Mouse (Mus musculus): ENCODE results near the gene Zfp507. TPM values are rescaled to one million over a fixed set of nuclear protein-coding genes. Genes with fewer than 3 reads are reported as not detected.
A peak's percentile ranks its signal among the peaks of the same experiment; 100 is the strongest.

The Zfp507 gene
- polyA plus RNA-seq (2015; fragmentation: Nextera tagmentation; extraction: Ambion mirVana), result 11.8 and 12.0 TPM in 2 replicates

- peak within 1 kb of the TSS; percentile 92 for H3K27ac ChIP-seq (ENCODE audit: low read depth, low read length)
- ATAC-seq, result peak; percentile 97
- WGBS, result 23% methylated on average over 24 of the region's 26 CpGs
- H3K36me3 ChIP-seq (ENCODE audit: control insufficient read depth, insufficient read depth, low read length), result peaks cover 14% of the 10 kb centered on the region
- no peaks in the 10 kb centered on the region for H3K9me3 ChIP-seq (ENCODE audit: control insufficient read depth, low read length)
- peak within 1 kb of the TSS; percentile 76 for H3K4me2 ChIP-seq (ENCODE audit: low read length)
- no peaks in the 10 kb centered on the region for H3K27me3 ChIP-seq (replicated peaks; ENCODE audit: control insufficient read depth, insufficient read depth, low read length)
- peak within 1 kb of the TSS; percentile 97 for H3K9ac ChIP-seq (ENCODE audit: low read depth, low read length)
- peak within 1 kb of the TSS; percentile 56 for H3K4me3 ChIP-seq (ENCODE audit: low read length)
- H3K4me1 ChIP-seq (ENCODE audit: control insufficient read depth, insufficient read depth, low read depth, low read length), result peaks cover 12% of the 10 kb centered on the region
Observed at GRCm38 (mm10) chr7:35802906-35803595, at the start of gene Zfp507. TSS of gene Zfp507 (minus strand) at chr7:35803003.

GRCm38 (mm10) chr7:35850426-35850825 lies 47.6 kb upstream of the Zfp507 start:
- H3K27ac ChIP-seq (ENCODE audit: low read depth, low read length), result no peak overlapping the region
- H3K9me3 ChIP-seq (ENCODE audit: control insufficient read depth, low read length), result no peaks in the 10 kb centered on the region
- H3K36me3 ChIP-seq (ENCODE audit: control insufficient read depth, insufficient read depth, low read length), result no peaks in the 10 kb centered on the region
- no peak for ATAC-seq
- no peak overlapping the region for H3K4me2 ChIP-seq (ENCODE audit: low read length)
- H3K27me3 ChIP-seq (replicated peaks; ENCODE audit: control insufficient read depth, insufficient read depth, low read length), result no peaks in the 10 kb centered on the region
- no peak overlapping the region for H3K9ac ChIP-seq (ENCODE audit: low read depth, low read length)
- no peaks in the 10 kb centered on the region for H3K4me1 ChIP-seq (ENCODE audit: control insufficient read depth, insufficient read depth, low read depth, low read length)
- WGBS, result 66% methylated on average over 5 of the region's 5 CpGs
- no peak overlapping the region for H3K4me3 ChIP-seq (ENCODE audit: low read length)

GRCm38 (mm10) chr7:35848526-35848925 lies 45.7 kb upstream of the Zfp507 start:
- H3K4me3 ChIP-seq (ENCODE audit: low read length), result no peak overlapping the region
- H3K27me3 ChIP-seq (replicated peaks; ENCODE audit: control insufficient read depth, insufficient read depth, low read length), result no peaks in the 10 kb centered on the region
- no peak overlapping the region for H3K27ac ChIP-seq (ENCODE audit: low read depth, low read length)
- ATAC-seq, result no peak
- no peak overlapping the region for H3K4me2 ChIP-seq (ENCODE audit: low read length)
- no peaks in the 10 kb centered on the region for H3K4me1 ChIP-seq (ENCODE audit: control insufficient read depth, insufficient read depth, low read depth, low read length)
- no peaks in the 10 kb centered on the region for H3K36me3 ChIP-seq (ENCODE audit: control insufficient read depth, insufficient read depth, low read length)
- 52% methylated on average over 14 of the region's 14 CpGs for WGBS
- H3K9me3 ChIP-seq (ENCODE audit: control insufficient read depth, low read length), result no peaks in the 10 kb centered on the region
- H3K9ac ChIP-seq (ENCODE audit: low read depth, low read length), result no peak overlapping the region

- no peak for ATAC-seq
- Histone ChIP-seq H3K9ac (ENCODE audit: low read depth, low read length) (no peak overlapping the region), H3K4me3 (ENCODE audit: low read length) (no peak overlapping the region), H3K27me3 (replicated peaks; ENCODE audit: control insufficient read depth, insufficient read depth, low read length) (no peaks in the 10 kb centered on the region), H3K4me1 (ENCODE audit: control insufficient read depth, insufficient read depth, low read depth, low read length) (peaks cover 6% of the 10 kb centered on the region), H3K4me2 (ENCODE audit: low read length) (no peak overlapping the region), H3K36me3 (ENCODE audit: control insufficient read depth, insufficient read depth, low read length) (no peaks in the 10 kb centered on the region), H3K9me3 (ENCODE audit: control insufficient read depth, low read length) (no peaks in the 10 kb centered on the region), H3K27ac (ENCODE audit: low read depth, low read length) (no peak overlapping the region)
- 84% methylated on average over 4 of the region's 4 CpGs for WGBS
Observed at GRCm38 (mm10) chr7:35840504-35840903, 37.7 kb upstream of the Zfp507 start.

- no peak overlapping the region for H3K4me2 ChIP-seq (ENCODE audit: low read length)
- H3K9ac ChIP-seq (ENCODE audit: low read depth, low read length), result no peak overlapping the region
- H3K9me3 ChIP-seq (ENCODE audit: control insufficient read depth, low read length), result no peaks in the 10 kb centered on the region
- ATAC-seq, result peak; percentile 56; the same call in 1 of the 2 replicates
- WGBS, result 60% methylated on average over 19 of the region's 19 CpGs
- H3K27ac ChIP-seq (ENCODE audit: low read depth, low read length), result no peak overlapping the region
- no peak overlapping the region for H3K4me3 ChIP-seq (ENCODE audit: low read length)
- H3K36me3 ChIP-seq (ENCODE audit: control insufficient read depth, insufficient read depth, low read length), result no peaks in the 10 kb centered on the region
- H3K4me1 ChIP-seq (ENCODE audit: control insufficient read depth, insufficient read depth, low read depth, low read length), result peaks cover 6% of the 10 kb centered on the region
- no peaks in the 10 kb centered on the region for H3K27me3 ChIP-seq (replicated peaks; ENCODE audit: control insufficient read depth, insufficient read depth, low read length)
Observed at GRCm38 (mm10) chr7:35836851-35837250, 34.0 kb upstream of the Zfp507 start.

- H3K9ac ChIP-seq (ENCODE audit: low read depth, low read length), result no peak overlapping the region
- no peak overlapping the region for H3K4me2 ChIP-seq (ENCODE audit: low read length)
- H3K4me3 ChIP-seq (ENCODE audit: low read length), result no peak overlapping the region
- no peak overlapping the region for H3K27ac ChIP-seq (ENCODE audit: low read depth, low read length)
- ATAC-seq, result no peak
- no peaks in the 10 kb centered on the region for H3K36me3 ChIP-seq (ENCODE audit: control insufficient read depth, insufficient read depth, low read length)
- peaks cover 6% of the 10 kb centered on the region for H3K4me1 ChIP-seq (ENCODE audit: control insufficient read depth, insufficient read depth, low read depth, low read length)
- WGBS, result 79% methylated on average over 3 of the region's 3 CpGs
- no peaks in the 10 kb centered on the region for H3K9me3 ChIP-seq (ENCODE audit: control insufficient read depth, low read length)
- no peaks in the 10 kb centered on the region for H3K27me3 ChIP-seq (replicated peaks; ENCODE audit: control insufficient read depth, insufficient read depth, low read length)
Observed at GRCm38 (mm10) chr7:35836415-35836814, 33.6 kb upstream of the Zfp507 start.

GRCm38 (mm10) chr7:35830119-35830518 lies 27.3 kb upstream of the Zfp507 start:
- WGBS, result 86% methylated on average over 7 of the region's 7 CpGs
- Histone ChIP-seq H3K4me2 (ENCODE audit: low read length) (no peak overlapping the region), H3K36me3 (ENCODE audit: control insufficient read depth, insufficient read depth, low read length) (no peaks in the 10 kb centered on the region), H3K4me1 (ENCODE audit: control insufficient read depth, insufficient read depth, low read depth, low read length) (no peaks in the 10 kb centered on the region), H3K4me3 (ENCODE audit: low read length) (no peak overlapping the region), H3K27me3 (replicated peaks; ENCODE audit: control insufficient read depth, insufficient read depth, low read length) (no peaks in the 10 kb centered on the region), H3K9ac (ENCODE audit: low read depth, low read length) (no peak overlapping the region), H3K9me3 (ENCODE audit: control insufficient read depth, low read length) (no peaks in the 10 kb centered on the region), H3K27ac (ENCODE audit: low read depth, low read length) (no peak overlapping the region)
- ATAC-seq, result no peak

GRCm38 (mm10) chr7:35823906-35824305 lies 21.1 kb upstream of the Zfp507 start:
- no peak; the same call in 1 of the 2 replicates for ATAC-seq
- H3K27ac ChIP-seq (ENCODE audit: low read depth, low read length), result no peak overlapping the region

GRCm38 (mm10) chr7:35822320-35822719 lies 19.5 kb upstream of the Zfp507 start:
- H3K4me2 ChIP-seq (ENCODE audit: low read length), result no peak overlapping the region
- WGBS, result 88% methylated on average over 17 of the region's 17 CpGs
- H3K4me1 ChIP-seq (ENCODE audit: control insufficient read depth, insufficient read depth, low read depth, low read length), result no peaks in the 10 kb centered on the region
- H3K9ac ChIP-seq (ENCODE audit: low read depth, low read length), result no peak overlapping the region
- H3K27ac ChIP-seq (ENCODE audit: low read depth, low read length), result no peak overlapping the region
- ATAC-seq, result no peak
- H3K9me3 ChIP-seq (ENCODE audit: control insufficient read depth, low read length), result no peaks in the 10 kb centered on the region
- no peak overlapping the region for H3K4me3 ChIP-seq (ENCODE audit: low read length)
- no peaks in the 10 kb centered on the region for H3K27me3 ChIP-seq (replicated peaks; ENCODE audit: control insufficient read depth, insufficient read depth, low read length)
- no peaks in the 10 kb centered on the region for H3K36me3 ChIP-seq (ENCODE audit: control insufficient read depth, insufficient read depth, low read length)

More at GRCm38 (mm10) chr7:35823906-35824305, 21.1 kb upstream of the Zfp507 start:
- Histone ChIP-seq H3K4me1 (ENCODE audit: control insufficient read depth, insufficient read depth, low read depth, low read length) (no peaks in the 10 kb centered on the region), H3K9ac (ENCODE audit: low read depth, low read length) (no peak overlapping the region), H3K27me3 (replicated peaks; ENCODE audit: control insufficient read depth, insufficient read depth, low read length) (no peaks in the 10 kb centered on the region), H3K9me3 (ENCODE audit: control insufficient read depth, low read length) (no peaks in the 10 kb centered on the region), H3K4me2 (ENCODE audit: low read length) (no peak overlapping the region), H3K4me3 (ENCODE audit: low read length) (no peak overlapping the region), H3K36me3 (ENCODE audit: control insufficient read depth, insufficient read depth, low read length) (no peaks in the 10 kb centered on the region)
- 70% methylated on average over 12 of the region's 12 CpGs for WGBS

Measured in hindbrain, embryonic 16.5 days (tissue).